Mouse (Mus musculus): ENCODE measurements around the gene E2f1.

- TF ChIP-seq ZNF384 (IDR thresholded peaks at IDR 0.05; ENCODE audit: low read depth, low read length), result no peak
- TF ChIP-seq POLR2AphosphoS2 (IDR thresholded peaks at IDR 0.05; ENCODE audit: low read depth, low read length), result no peak
- no peak for TF ChIP-seq E2F4 (IDR thresholded peaks at IDR 0.05; ENCODE audit: insufficient replicate concordance, low read depth, low read length)
- TF ChIP-seq CTCF (conservative IDR thresholded peaks at IDR 0.05 in 1 of 2, IDR thresholded peaks at IDR 0.05 in 1 of 2; ENCODE audit: low read depth in 2 of 2, low read length in 2 of 2), result no peak
Observed at GRCm38 (mm10) chr2:154609050-154609767, 39.5 kb upstream of the E2f1 start.

Measured in CH12.LX (cell line).